Mouse (Mus musculus) liver, adult 10 weeks (tissue): ENCODE measurements around the gene Plcd3. TPM values are rescaled to one million over a fixed set of nuclear protein-coding genes. Genes with fewer than 3 reads are reported as not detected.

Experiments used
- polyA plus RNA-seq: library from polyadenylated mRNA; stranded (reverse); fragments of 350-450 nt; fragmentation: Illumina TruSeq; extraction: RNeasy Lipid Tissue Mini Kit (QIAGEN cat#74804); gene quantifications from one replicate; pipeline ENCODE4 v1.2.3, GENCODE M21; 2014; ENCODE audit warnings: low read depth, low replicate concordance

Plcd3 gene
- not detected for polyA plus RNA-seq

GRCm38 (mm10) chr11:103101481-103101865 lies at the start of gene Plcd3, which contains the start of gene Acbd4:
TSS of gene Plcd3 (minus strand) at chr11:103101658.
TSS of gene Acbd4 (plus strand) at chr11:103101682.

DNA sequence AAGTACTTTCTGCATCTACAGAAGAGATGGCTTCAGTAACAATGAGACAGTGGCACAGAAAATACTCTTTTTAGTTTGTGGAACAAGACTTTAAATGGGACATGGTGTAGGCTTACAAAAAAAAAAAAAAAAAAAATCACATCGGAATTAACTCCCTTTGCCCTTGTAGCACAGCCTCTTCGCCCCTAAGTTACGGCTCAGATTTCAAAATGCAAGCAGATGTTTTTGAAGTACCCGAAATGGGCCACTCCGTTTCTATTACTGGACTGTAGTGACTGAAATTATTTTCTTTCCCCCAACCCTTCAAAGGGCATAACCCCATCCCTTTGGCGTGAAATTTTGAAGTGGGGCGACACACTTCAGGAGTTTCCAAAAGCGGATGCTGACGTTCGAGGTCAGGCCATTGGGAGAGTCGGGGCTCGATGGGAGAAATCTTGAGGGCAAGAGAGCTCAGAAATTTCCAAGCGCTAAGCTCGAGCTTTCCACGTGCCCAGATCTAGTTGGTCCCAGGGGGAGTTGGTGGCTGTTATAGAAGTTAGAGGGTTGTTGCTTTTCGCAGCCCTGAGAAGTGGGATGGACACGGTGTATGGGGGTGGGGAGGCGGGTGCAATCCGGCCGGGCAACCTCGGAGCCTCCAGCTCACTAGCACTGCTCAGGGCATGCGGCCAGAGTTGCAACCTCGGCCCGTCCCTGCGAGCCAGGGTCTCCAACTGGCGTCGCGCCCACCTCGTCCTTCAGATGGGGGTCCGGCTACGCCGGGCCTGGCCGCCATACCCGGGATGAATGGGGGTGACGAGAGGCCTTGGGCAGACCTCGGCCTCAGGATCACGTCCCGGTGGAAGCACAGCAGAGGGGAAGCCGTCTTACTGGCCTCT lies 30.5 kb upstream of the Plcd3 start, which contains the start of gene Hexim2:
Gene Hexim2, plus strand, starts transcription at position 729 of the 875 bp plus-strand sequence.

DNA sequence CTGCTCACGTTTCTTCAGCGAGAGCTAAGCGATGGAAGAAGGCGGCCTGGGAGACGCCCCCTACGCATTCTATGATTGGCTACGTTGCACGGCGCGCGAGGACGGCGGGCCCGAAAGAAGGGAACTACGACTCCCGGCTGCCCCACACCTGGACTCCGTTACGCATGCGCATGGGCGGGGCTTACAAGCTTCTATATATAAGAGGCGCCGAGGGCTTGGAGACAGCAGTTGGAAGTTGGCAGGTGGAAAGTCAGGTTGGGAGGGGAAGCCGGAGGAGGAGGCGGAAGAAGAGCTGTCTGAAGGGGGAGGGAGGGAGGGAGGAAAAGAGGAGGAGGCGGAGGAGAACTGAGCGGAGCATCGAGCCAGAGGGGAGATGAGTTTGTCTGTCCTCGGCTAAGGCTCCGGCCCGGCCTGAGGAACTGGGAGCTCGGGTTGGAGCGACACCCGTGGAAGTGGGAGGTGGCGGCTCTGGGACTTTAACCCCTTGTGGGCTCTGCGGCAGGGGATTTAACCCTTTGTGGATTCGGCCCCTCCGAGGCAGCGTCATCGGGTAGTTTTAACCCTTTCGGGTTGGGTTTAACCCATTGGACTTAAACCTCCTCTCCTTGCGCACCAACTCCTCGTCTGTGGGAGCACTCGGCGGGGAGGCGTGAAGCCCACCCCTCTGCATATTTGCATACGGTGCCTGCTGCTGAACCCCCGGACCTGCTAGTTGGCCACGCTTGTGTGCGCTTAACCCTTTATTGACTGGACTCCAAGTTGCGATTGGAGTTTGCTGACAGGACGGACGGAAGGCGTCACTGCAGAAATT lies 14.8 kb upstream of the Plcd3 start, which contains the start of gene Hexim1:
Gene Hexim1, plus strand, starts transcription at position 224 of the 811 bp plus-strand sequence.

GRCm38 (mm10) chr11:103028176-103028891 lies 73.1 kb downstream of the Plcd3 start, which contains the start of the genes Nmt1 and Dcakd:
TSS of gene Nmt1 (plus strand) at chr11:103028190.
TSS of gene Dcakd (minus strand) at chr11:103028333.

Other genes with a start within 250 kb of the Plcd3 start
- 7.8 TPM for gene Eftud2, start 220.7 kb downstream of the Plcd3 start, polyA plus RNA-seq
- gene Ccdc103, start 220.5 kb downstream of the Plcd3 start, polyA plus RNA-seq = not detected
- gene Fam187a, start 216.5 kb downstream of the Plcd3 start, polyA plus RNA-seq = not detected
- 0.24 TPM for gene Gfap, start 200.7 kb downstream of the Plcd3 start, polyA plus RNA-seq
- not detected for gene Kif18b, start 176.5 kb downstream of the Plcd3 start, polyA plus RNA-seq
- not detected for gene C1ql1, start 155.0 kb downstream of the Plcd3 start, polyA plus RNA-seq
- gene Nmt1, start 73.5 kb downstream of the Plcd3 start, polyA plus RNA-seq = 11.1 TPM
- 20.2 TPM for gene Dcakd, start 73.3 kb downstream of the Plcd3 start, polyA plus RNA-seq
- gene Acbd4, start within 50 bp of the Plcd3 start, polyA plus RNA-seq = 10.8 TPM
- gene Hexim1, start 14.6 kb upstream of the Plcd3 start, polyA plus RNA-seq = 16.2 TPM
- 0.26 TPM for gene Hexim2, start 30.8 kb upstream of the Plcd3 start, polyA plus RNA-seq
- gene Fmnl1, start 69.4 kb upstream of the Plcd3 start, polyA plus RNA-seq = 0.56 TPM
- not detected for gene 1700023F06Rik, start 106.9 kb upstream of the Plcd3 start, polyA plus RNA-seq
- not detected for gene Spata32, start 116.8 kb upstream of the Plcd3 start, polyA plus RNA-seq
- gene Map3k14, start 165.8 kb upstream of the Plcd3 start, polyA plus RNA-seq = 0.08 TPM